Mouse (Mus musculus) embryo, embryonic 9.5 days (tissue): Measurements from ENCODE around the gene Use1.
"Not testable (repeated sequence)": the region's sequence is repeated elsewhere in the genome, so short reads cannot be mapped to it uniquely, and the experiment has no call there.

Source experiments
- DNase-seq: peaks from one replicate; pipeline ENCODE4 v3.0.0-alpha.2; 2017; ENCODE audit errors: extremely low spot score

The Use1 gene

GRCm38 (mm10) chr8:71366771-71367528 lies at the start of gene Use1:
Use1 (plus strand) TSS chr8:71366848.
- peak; percentile 92 for DNase-seq

GRCm38 (mm10) chr8:71318610-71319009 lies 48.0 kb upstream of the Use1 start:
- not testable (repeated sequence) for DNase-seq

- DNase-seq, result not testable (repeated sequence)
Observed at GRCm38 (mm10) chr8:71319760-71320159, 46.9 kb upstream of the Use1 start.

- no peak for DNase-seq
Observed at GRCm38 (mm10) chr8:71322939-71323338, 43.7 kb upstream of the Use1 start.

- no peak for DNase-seq
Observed at GRCm38 (mm10) chr8:71324848-71325247, 41.8 kb upstream of the Use1 start.

- DNase-seq, result not testable (repeated sequence)
Observed at GRCm38 (mm10) chr8:71337834-71338233, 28.8 kb upstream of the Use1 start.

GRCm38 (mm10) chr8:71340625-71341024 lies 26.0 kb upstream of the Use1 start:
- DNase-seq, result peak; percentile 37

- no peak for DNase-seq
Observed at GRCm38 (mm10) chr8:71346581-71346980, 20.1 kb upstream of the Use1 start.

- DNase-seq, result no peak
Observed at GRCm38 (mm10) chr8:71351117-71351516, 15.5 kb upstream of the Use1 start.

GRCm38 (mm10) chr8:71351520-71351919 lies 15.1 kb upstream of the Use1 start:
- DNase-seq, result no peak

GRCm38 (mm10) chr8:71358026-71358425 lies 8.6 kb upstream of the Use1 start:
- DNase-seq, result no peak

- DNase-seq, result no peak
Observed at GRCm38 (mm10) chr8:71367529-71368176, 1.0 kb downstream of the Use1 start.

GRCm38 (mm10) chr8:71368366-71368765 lies 1.7 kb downstream of the Use1 start:
- DNase-seq, result no peak

GRCm38 (mm10) chr8:71369040-71369718 lies 2.5 kb downstream of the Use1 start:
- DNase-seq, result no peak

- no peak for DNase-seq
Observed at GRCm38 (mm10) chr8:71370711-71371235, 4.1 kb downstream of the Use1 start.

GRCm38 (mm10) chr8:71371236-71371848 lies 4.7 kb downstream of the Use1 start, which contains the start of gene Ocel1:
Ocel1 (plus strand) TSS chr8:71371298.
- peak; percentile 95 for DNase-seq

GRCm38 (mm10) chr8:71372427-71372826 lies 5.8 kb downstream of the Use1 start:
- no peak for DNase-seq

GRCm38 (mm10) chr8:71373000-71373399 lies 6.4 kb downstream of the Use1 start:
- DNase-seq, result no peak

- no peak for DNase-seq
Observed at GRCm38 (mm10) chr8:71374616-71375206, 8.1 kb downstream of the Use1 start.

GRCm38 (mm10) chr8:71375581-71376422 lies 9.2 kb downstream of the Use1 start:
- peak; percentile 76 for DNase-seq
